Mouse (Mus musculus) cortical plate, adult 2 months (tissue): ENCODE measurements around the gene Ascc3. TPM values are rescaled to one million over a fixed set of nuclear protein-coding genes. Genes with fewer than 3 reads are reported as not detected.

ENCODE experiments used
- H3K27ac ChIP-seq: fragments of 200-500 bp; 2 replicates; pipeline ENCODE4 v1.5.1; 2012; ENCODE audit warnings: low read length, control low read depth, inconsistent platforms; ENCODE audit not compliant: insufficient read depth
- H3K4me1 ChIP-seq: fragments of 200-500 bp; 2 replicates; pipeline ENCODE4 v1.6.1; 2011; ENCODE audit warnings: low read length; ENCODE audit not compliant: control insufficient read depth, insufficient read depth
- H3K4me3 ChIP-seq: fragments of 200-500 bp; 2 replicates; pipeline ENCODE4 v1.5.1; 2011; ENCODE audit warnings: mild to moderate bottlenecking, low read length, control low read depth; ENCODE audit not compliant: insufficient read depth
- CTCF ChIP-seq: fragments of 200-500 bp; IDR thresholded peaks from 2 replicates; pipeline ENCODE4 v1.5.1; 2011; ENCODE audit warnings: mild to moderate bottlenecking, control low read depth, low read length; ENCODE audit not compliant: insufficient read depth; ENCODE audit errors: extremely low read depth
- POLR2A ChIP-seq: fragments of 200-500 bp; IDR thresholded peaks from 2 replicates; pipeline ENCODE4 v1.6.1; 2011; ENCODE audit warnings: mild to moderate bottlenecking, low read length, control low read depth; ENCODE audit not compliant: insufficient read depth; ENCODE audit errors: extremely low read depth
- polyA plus RNA-seq: library from polyadenylated mRNA; depleted of rRNA; stranded (reverse); fragments of >200 nt; gene quantifications from 2 replicates; pipeline ENCODE4 v1.2.3, GENCODE M21; 2012; rRNA removed

Ascc3 gene
- 13.2 and 15.0 TPM in 2 replicates for polyA plus RNA-seq

DNA sequence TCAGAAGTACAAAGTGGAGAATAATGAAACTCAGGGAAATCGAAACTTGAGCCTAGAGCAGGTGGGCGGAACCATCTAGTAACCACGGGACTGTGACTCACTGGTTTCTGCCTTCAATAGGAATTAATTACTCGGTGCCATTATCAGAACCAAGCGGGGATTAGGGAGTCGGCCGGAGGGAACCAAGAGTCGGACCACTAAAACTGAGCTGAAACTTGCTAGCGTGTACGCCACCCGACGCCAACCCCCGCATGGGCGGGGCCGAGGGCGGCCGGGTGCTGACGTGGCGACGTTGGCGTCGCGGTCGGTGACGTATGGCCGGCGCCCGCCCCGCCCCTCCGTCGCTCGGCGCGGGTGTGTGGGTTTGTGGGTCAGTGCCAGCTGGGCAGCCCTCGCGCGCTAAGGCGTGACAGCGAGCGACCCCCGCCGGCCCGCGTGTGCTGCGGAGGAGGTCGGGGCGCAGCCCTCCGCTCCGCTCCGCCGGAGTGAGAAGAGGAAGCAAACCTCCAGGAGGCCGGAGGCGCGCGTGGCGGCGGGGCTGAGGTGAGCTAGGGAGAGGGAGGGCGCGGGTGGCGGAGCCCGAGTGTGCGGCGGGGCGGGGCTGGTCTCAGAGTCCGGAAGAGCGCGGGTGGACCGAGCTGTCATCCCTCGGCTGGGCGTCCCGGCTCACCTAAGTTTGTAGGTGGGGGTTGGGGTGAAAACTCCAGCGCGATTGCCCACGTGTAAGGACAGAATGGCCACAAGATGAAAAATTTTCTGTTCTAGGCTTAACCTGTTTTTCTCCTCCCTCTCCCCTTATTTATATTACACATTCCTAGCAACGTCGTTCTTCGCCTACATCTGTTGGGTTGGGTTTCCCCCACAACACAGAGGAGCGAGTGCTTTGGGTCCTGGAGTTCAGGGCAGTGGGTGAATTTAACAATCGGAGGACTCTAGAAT lies at the start of gene Ascc3:
TSS of gene Ascc3 (plus strand) at position 315 of the 939 bp plus-strand sequence.
- TF ChIP-seq POLR2A, result peak; percentile 80
- TF ChIP-seq CTCF, result no peak
- Histone ChIP-seq H3K4me3 (peak within 1 kb of the TSS; percentile 82), H3K27ac (peak within 1 kb of the TSS; percentile 97), H3K4me1 (no peaks in the 10 kb centered on the region)

- Histone ChIP-seq H3K4me3 (no peak overlapping the region), H3K27ac (no peak overlapping the region), H3K4me1 (no peaks in the 10 kb centered on the region)
- TF ChIP-seq CTCF, result no peak
- TF ChIP-seq POLR2A, result no peak
Measured at GRCm38 (mm10) chr10:50584721-50585120, 7.7 kb upstream of the Ascc3 start.

GRCm38 (mm10) chr10:50586556-50586955 lies 5.9 kb upstream of the Ascc3 start:
- no peaks in the 10 kb centered on the region for H3K4me1 ChIP-seq
- H3K4me3 ChIP-seq, result no peak overlapping the region
- H3K27ac ChIP-seq, result no peak overlapping the region
- TF ChIP-seq POLR2A (no peak), CTCF (no peak)

DNA sequence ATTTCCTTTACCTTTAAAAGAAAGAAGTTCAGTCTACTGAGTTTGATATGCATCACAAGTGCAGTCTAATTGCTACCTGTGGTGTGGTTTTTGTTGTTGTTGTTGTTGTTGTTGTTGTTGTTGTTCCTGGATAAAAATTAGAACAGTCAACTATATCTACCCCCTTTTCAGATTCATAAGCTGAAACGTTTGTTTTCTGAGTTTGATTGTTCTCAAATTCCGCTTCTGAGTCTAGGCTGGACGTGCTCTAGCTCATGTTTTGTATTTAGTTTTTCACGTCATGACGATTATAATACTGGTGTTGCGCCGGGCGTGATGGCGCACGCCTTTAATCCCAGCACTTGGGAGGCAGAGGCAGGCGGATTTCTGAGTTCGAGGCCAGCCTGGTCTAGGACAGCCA lies 902 bp downstream of the Ascc3 start:
- TF ChIP-seq CTCF (no peak), POLR2A (no peak)
- Histone ChIP-seq H3K4me1 (no peaks in the 10 kb centered on the region), H3K4me3 (peak overlapping the region; percentile 82; the same call in 1 of the 2 replicates), H3K27ac (no peak overlapping the region)

- no peak overlapping the region for H3K27ac ChIP-seq
- TF ChIP-seq CTCF, result no peak
- TF ChIP-seq POLR2A, result no peak
- no peaks in the 10 kb centered on the region for H3K4me1 ChIP-seq
- no peak overlapping the region for H3K4me3 ChIP-seq
Measured at GRCm38 (mm10) chr10:50595340-50595739, 2.9 kb downstream of the Ascc3 start.

- H3K27ac ChIP-seq, result no peak overlapping the region
- TF ChIP-seq CTCF (no peak), POLR2A (no peak)
- H3K4me3 ChIP-seq, result no peak overlapping the region
- H3K4me1 ChIP-seq, result no peaks in the 10 kb centered on the region
Measured at GRCm38 (mm10) chr10:50604919-50605318, 12.4 kb downstream of the Ascc3 start.

- peaks cover 3% of the 10 kb centered on the region; the same call in 1 of the 2 replicates for H3K4me1 ChIP-seq
- no peak overlapping the region for H3K27ac ChIP-seq
- H3K4me3 ChIP-seq, result no peak overlapping the region
- TF ChIP-seq CTCF (no peak), POLR2A (no peak)
Measured at GRCm38 (mm10) chr10:50613840-50614239, 21.4 kb downstream of the Ascc3 start.

GRCm38 (mm10) chr10:50625874-50626273 lies 33.4 kb downstream of the Ascc3 start:
- Histone ChIP-seq H3K4me1 (no peaks in the 10 kb centered on the region), H3K27ac (no peak overlapping the region), H3K4me3 (no peak overlapping the region)
- TF ChIP-seq POLR2A, result no peak
- no peak for TF ChIP-seq CTCF

GRCm38 (mm10) chr10:50639607-50640006 lies 47.1 kb downstream of the Ascc3 start:
- Histone ChIP-seq H3K4me1 (no peaks in the 10 kb centered on the region), H3K27ac (no peak overlapping the region), H3K4me3 (no peak overlapping the region)
- TF ChIP-seq CTCF (no peak), POLR2A (no peak)

DNA sequence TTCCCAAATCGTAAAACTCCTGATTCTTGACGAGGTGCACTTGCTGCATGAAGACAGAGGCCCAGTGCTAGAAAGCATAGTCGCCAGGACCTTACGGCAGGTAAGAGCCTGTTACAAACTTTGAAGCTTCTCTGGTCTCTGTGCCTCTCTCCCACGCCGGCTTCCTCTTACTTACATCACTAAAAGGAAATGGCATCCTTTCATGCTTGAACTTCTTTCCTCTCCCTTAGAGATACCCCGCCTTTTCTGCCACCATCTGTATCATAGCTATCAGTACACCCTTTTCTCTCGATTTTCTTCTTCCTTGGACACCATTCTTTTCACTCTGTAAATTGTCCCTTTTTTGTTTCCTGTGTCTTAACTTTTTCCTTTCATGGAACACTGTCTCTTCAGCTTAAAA lies 58.1 kb downstream of the Ascc3 start:
- TF ChIP-seq POLR2A (no peak), CTCF (no peak)
- no peak overlapping the region for H3K4me3 ChIP-seq
- no peak overlapping the region for H3K27ac ChIP-seq
- no peaks in the 10 kb centered on the region for H3K4me1 ChIP-seq
